24 mouse cellular contexts compared by ENCODE assay signal in genomic region chr6:92810628-92811027, GRCm38 (mm10). TPM values are rescaled to one million over a fixed set of nuclear protein-coding genes. Genes with fewer than 3 reads are reported as not detected.
DNase-seq lines count a peak whose midpoint lies in the region; ATAC-seq lines count a peak whose summit lies in the region.
"Had no signal": no experiment of that assay in that cellular context is flagged by ENCODE, and none has a peak within 500 bp of the region (broad histone marks: within the 10 kb centered on the region; RNA-seq: fewer than 3 reads in every experiment).

No protein-coding gene starts in this region.

- H3K9me3 ChIP-seq in kidney, embryonic 14.5 days (ENCODE audit: control insufficient read depth, low read length): no peaks in the 10 kb centered on the region
- no peaks in the 10 kb centered on the region for H3K9me3 ChIP-seq in kidney, embryonic 16.5 days (ENCODE audit: low read length)
- H3K9me3 ChIP-seq: embryonic facial prominence, embryonic 13.5 days; embryonic facial prominence, embryonic 15.5 days; forebrain, embryonic 10.5 days; forebrain, embryonic 12.5 days had no signal

- ATAC-seq in kidney, embryonic 14.5 days (ENCODE audit: low FRiP score, low TSS enrichment): no peak
- ATAC-seq in kidney, embryonic 16.5 days (ENCODE audit: low FRiP score, low TSS enrichment): no peak
- ATAC-seq: forebrain, embryonic 14.5 days; forebrain, embryonic 16.5 days had no signal

- H3K4me1 ChIP-seq in kidney, embryonic 14.5 days (ENCODE audit: control insufficient read depth, insufficient read depth, low read length): no peaks in the 10 kb centered on the region
- H3K4me1 ChIP-seq in kidney, embryonic 16.5 days (ENCODE audit: insufficient read depth, low read length): peaks cover 20% of the 10 kb centered on the region; the same call in 1 of the 2 replicates
- H3K4me1 ChIP-seq: embryonic facial prominence, embryonic 13.5 days; embryonic facial prominence, embryonic 15.5 days; forebrain, embryonic 12.5 days had no signal

- H3K36me3 ChIP-seq in kidney, embryonic 14.5 days (ENCODE audit: control insufficient read depth, insufficient read depth, low read length): peaks cover 53% of the 10 kb centered on the region
- peaks cover 23% of the 10 kb centered on the region for H3K36me3 ChIP-seq in kidney, embryonic 16.5 days (ENCODE audit: insufficient read depth, low read length)
- H3K36me3 ChIP-seq: embryonic facial prominence, embryonic 15.5 days; forebrain, embryonic 12.5 days had no signal

- no peak overlapping the region for H3K4me3 ChIP-seq in kidney, embryonic 14.5 days (ENCODE audit: low read length)
- H3K4me3 ChIP-seq in kidney, embryonic 16.5 days (ENCODE audit: low read length): no peak overlapping the region
- H3K4me3 ChIP-seq: embryonic facial prominence, embryonic 13.5 days; embryonic facial prominence, embryonic 15.5 days; erythroblast, embryonic 14.5 days; forebrain, embryonic 10.5 days; forebrain, embryonic 12.5 days had no signal

- peak; percentile 56 for DNase-seq in kidney, adult 9 months
- DNase-seq in kidney, postnatal 10 days: no peak
- DNase-seq: adrenal gland, adult 2 months; adrenal gland, postnatal 10 days; adrenal gland, postnatal 25 days; cerebellum, adult 11 months; cerebellum, adult 18-20 months; cerebellum, adult 8-10 months; cerebellum, adult 9-11 months; cerebellum, postnatal 14 days; cerebellum, postnatal 36 days; embryo, embryonic 11 days had no signal

- no peak overlapping the region for H3K4me2 ChIP-seq in kidney, embryonic 14.5 days (replicated peaks; ENCODE audit: low read depth, low read length)
- H3K4me2 ChIP-seq in kidney, embryonic 16.5 days (replicated peaks; ENCODE audit: low read depth, low read length): no peak overlapping the region
- H3K4me2 ChIP-seq: embryonic facial prominence, embryonic 13.5 days; embryonic facial prominence, embryonic 15.5 days; forebrain, embryonic 12.5 days had no signal

- H3K27me3 ChIP-seq in kidney, embryonic 14.5 days (ENCODE audit: control insufficient read depth, insufficient read depth, low read length): no peaks in the 10 kb centered on the region
- no peaks in the 10 kb centered on the region for H3K27me3 ChIP-seq in kidney, embryonic 16.5 days (ENCODE audit: insufficient read depth, low read length)
- H3K27me3 ChIP-seq: embryonic facial prominence, embryonic 13.5 days; embryonic facial prominence, embryonic 15.5 days; forebrain, embryonic 12.5 days had no signal

- H3K27ac ChIP-seq in kidney, embryonic 14.5 days (ENCODE audit: low read depth, low read length): no peak overlapping the region
- peak overlapping the region; percentile 27 for H3K27ac ChIP-seq in kidney, embryonic 16.5 days (ENCODE audit: low read length)
- H3K27ac ChIP-seq: embryonic facial prominence, embryonic 13.5 days; embryonic facial prominence, embryonic 15.5 days; forebrain, embryonic 10.5 days; forebrain, embryonic 12.5 days had no signal

- WGBS in kidney, embryonic 14.5 days: 86% methylated on average over 2 of the region's 2 CpGs
- 87% methylated on average over 2 of the region's 2 CpGs for WGBS in kidney, embryonic 16.5 days

- H3K9ac ChIP-seq in kidney, embryonic 14.5 days (ENCODE audit: low read depth, low read length): no peak overlapping the region
- no peak overlapping the region for H3K9ac ChIP-seq in kidney, embryonic 16.5 days (replicated peaks; ENCODE audit: low read length)
- H3K9ac ChIP-seq: embryonic facial prominence, embryonic 13.5 days; embryonic facial prominence, embryonic 15.5 days; forebrain, embryonic 12.5 days had no signal

RNA-seq across cellular contexts. Expression of gene A730049H05Rik, which starts 5.7 kb away (rescaled TPM):
- 1.2 and 1.6 TPM in 2 replicates for polyA plus RNA-seq in kidney, embryonic 14.5 days (2014; fragmentation: Nextera tagmentation; extraction: Ambion mirVana)
- polyA plus RNA-seq in kidney, embryonic 16.5 days (2015; fragmentation: Nextera tagmentation; extraction: Ambion mirVana): 2.3 and 3.1 TPM in 2 replicates
- polyA plus RNA-seq: C2C12; erythroblast, embryonic 14.5 days; forebrain, embryonic 14.5 days had no signal

RNA-seq across cellular contexts. Expression of gene Gm15737, which starts 58.5 kb away (rescaled TPM):
- polyA plus RNA-seq in kidney, embryonic 14.5 days (2014; fragmentation: Nextera tagmentation; extraction: Ambion mirVana): 0.26 and 0.27 TPM in 2 replicates
- 0.04 and 0.12 TPM in 2 replicates for polyA plus RNA-seq in kidney, embryonic 16.5 days (2015; fragmentation: Nextera tagmentation; extraction: Ambion mirVana)
- polyA plus RNA-seq: brain, embryonic 14.5 days; C2C12; embryonic facial prominence, embryonic 11.5 days; embryonic facial prominence, embryonic 13.5 days; erythroblast, embryonic 14.5 days; forebrain, embryonic 12.5 days; forebrain, embryonic 14.5 days; forebrain, embryonic 16.5 days had no signal
